Mouse (Mus musculus) T-helper 17 cell (primary cell): ENCODE measurements around the gene Pi4ka.

Experiments
- in situ Hi-C, 2 experiments: fragments of 300-600 bp; cut with MboI, MseI; formaldehyde crosslinking; loops; 1 replicate in 1 of 2; 2 replicates in 1 of 2; pipeline ENCODE4 v1.15.1; 2025; ENCODE audit warnings: high pct_unique_total_duplicates in 2 of 2

The Pi4ka gene

DNA sequence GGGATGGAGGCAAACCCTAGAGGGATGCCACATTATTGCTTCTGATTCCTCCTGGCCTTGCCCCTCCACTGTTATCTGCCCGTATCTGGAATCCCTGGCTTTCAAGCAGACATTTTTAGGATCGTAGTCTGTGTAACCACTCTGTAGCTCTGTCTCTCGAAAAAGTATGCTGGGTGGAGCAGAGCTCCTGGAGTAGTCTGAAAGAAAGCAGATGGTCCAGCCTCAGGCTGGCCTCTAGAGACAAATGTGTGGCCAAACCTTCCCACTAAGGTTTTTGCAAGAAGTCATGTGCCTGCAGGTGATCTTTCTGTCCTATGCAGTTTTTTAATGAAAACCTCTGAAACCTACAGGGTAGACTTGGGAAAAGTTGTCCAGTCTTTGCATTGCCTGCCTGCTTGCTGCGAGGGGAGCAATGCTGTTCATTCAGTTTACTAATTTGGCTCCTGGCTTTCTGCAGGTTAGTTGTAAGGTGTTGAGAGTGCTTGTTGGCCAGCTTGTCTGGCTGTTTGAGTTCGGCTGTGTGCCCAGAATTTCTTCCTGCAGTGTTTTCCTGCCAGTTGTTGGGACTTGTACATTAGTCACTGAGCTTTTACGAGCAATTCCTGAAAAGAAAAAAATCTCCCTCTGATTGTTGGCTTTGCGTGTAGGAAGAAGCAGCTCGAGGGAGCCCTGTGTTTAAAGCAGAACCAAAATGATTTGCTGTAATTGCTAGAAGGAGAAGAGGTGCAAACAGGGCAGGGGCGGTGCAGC is 171.0 kb downstream of the Pi4ka start:
- in situ Hi-C loops: loop anchor here in 1 of 2 experiments (10.0 kb wide), 1 partner anchor 720 kb away; no protein-coding TSS in a partner anchor

DNA sequence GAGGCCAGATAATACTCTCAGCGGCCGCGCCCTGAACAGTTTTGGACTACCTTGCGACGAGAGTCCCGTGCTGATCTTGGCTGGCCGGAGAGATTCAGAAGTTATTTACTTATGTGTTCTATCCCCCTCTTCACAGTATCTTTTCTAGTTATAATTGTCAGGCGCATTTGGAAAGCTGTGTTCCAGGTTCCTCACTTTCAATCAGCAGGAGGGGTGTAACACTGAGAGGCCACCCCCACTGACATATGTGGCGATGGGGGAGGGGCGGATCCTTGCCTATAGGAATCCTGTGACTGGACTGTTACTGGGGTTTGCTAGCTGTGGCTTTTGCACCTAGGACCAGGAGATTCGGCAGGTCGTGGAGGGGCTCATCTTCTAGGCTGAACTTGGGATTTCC is 171.6 kb downstream of the Pi4ka start:
- in situ Hi-C loops: loop anchor here in 1 of 2 experiments (10.0 kb wide), 1 partner anchor 720 kb away; no protein-coding TSS in a partner anchor

DNA sequence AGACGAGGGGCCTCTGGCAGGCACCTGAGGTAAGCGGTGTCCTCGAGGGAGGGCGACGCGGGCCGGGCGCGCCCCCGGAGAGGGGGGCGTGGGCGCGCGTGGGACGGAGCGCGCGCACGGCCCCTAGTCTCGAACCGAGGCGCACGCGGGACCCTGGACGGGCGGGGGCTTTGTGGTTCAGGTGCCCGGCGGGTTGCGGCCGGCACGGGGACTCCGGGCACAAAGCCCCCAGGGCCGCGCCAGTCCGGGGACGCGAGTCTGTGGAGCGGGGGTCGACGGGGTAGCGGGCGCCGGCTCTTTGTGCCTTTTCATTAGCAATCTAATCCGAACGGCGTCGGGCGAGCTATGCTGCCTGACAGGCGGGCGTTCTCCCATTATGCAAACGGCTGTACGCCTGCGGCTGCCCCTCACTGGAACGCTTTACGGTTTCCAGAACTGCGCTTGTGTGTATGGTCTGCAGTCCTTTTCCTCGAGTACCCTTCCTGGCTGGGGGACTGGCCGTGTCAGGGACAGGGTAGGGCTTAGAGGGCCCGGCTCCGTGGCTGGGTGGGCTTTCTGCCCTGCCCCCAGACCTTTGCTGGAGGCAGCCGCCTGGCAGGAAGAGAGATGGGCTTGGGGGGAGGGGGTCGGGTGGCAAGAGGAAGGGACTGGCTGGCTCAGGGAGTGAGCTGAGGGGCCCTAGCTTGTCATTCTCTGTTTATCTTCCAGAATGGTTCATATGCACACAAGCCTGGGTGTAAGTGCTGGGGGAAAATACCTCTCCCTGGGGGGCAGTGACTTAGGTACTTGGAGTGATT is 172.2 kb downstream of the Pi4ka start:
- in situ Hi-C loops: loop anchor here in 1 of 2 experiments (10.0 kb wide), 1 partner anchor 721 kb away; no protein-coding TSS in a partner anchor

DNA sequence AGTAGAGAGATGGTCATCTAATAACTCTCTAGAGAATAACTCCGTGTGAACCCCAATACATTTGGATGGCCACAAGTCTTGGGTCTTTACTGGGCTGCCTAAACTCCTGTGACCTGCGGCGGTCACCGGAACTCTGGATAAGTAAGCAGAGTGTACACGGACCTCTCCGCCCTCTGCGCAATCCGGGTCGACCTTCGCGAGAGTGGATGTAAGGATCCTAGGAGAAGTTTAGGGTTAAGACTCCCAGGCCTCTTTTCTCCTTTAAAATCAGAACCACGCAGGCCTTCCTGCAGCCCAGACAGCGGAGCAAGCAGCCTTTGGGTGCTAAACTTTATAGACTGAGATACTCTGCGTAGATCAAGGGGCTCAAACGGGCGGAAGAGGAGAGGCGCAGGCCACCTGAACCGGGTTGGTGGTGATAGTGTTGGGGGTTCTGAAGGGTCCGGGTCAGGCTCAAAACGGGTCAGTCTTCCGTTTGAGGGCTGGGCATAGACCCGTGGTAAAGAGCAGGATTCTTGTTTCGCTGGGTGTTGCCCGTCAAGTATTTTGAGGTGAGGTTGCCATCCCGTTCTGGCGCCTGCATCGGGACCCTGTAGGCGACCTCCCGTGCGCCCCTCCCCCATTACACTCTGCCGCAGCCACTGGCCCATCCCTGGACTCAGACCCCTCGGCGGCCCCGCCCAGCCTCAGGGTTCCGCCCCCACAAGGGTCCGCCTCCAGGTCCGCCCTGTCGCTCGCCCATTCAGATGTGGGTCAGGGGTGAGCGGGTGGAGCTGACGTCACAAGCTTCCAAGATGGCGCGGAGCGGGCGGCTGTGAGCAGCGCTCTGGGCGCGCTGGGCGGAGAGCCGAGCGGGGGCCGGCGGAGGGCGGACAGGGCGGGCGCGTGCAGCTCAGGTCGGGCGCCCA is 173.1 kb downstream of the Pi4ka start, which contains the start of gene Hic2:
Gene Hic2 (plus strand): TSS at position 779 of the 908 bp plus-strand sequence.
- in situ Hi-C loops: loop anchor here in 1 of 2 experiments (10.0 kb wide), 1 partner anchor 722 kb away; no protein-coding TSS in a partner anchor

DNA sequence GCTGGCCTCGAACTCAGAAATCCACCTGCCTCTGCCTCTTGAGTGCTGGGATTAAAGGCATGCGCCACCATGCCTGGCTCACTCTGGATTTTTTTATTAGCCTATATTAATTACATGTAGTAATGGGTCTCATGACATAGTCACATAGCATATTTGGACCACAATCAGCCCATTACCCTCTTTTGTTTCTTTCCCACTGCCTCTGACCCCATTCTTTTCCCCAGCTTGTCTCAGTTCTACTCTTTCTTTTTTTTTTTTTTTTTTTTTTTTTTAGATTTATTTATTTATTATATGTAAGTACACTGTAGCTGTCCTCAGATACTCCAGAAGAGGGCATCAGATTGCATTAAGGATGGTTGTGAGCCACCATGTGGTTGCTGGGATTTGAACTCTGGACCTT is 174.6 kb downstream of the Pi4ka start:
- in situ Hi-C loops: loop anchor here in 1 of 2 experiments (10.0 kb wide), 1 partner anchor 723 kb away; no protein-coding TSS in a partner anchor
